In genomic region chr1:156939251-156940141, GRCm38 (mm10) we compare ENCODE assay signal across 7 mouse cellular contexts. TPM values are rescaled to one million over a fixed set of nuclear protein-coding genes. Genes with fewer than 3 reads are reported as not detected.
DNase-seq lines count a peak whose midpoint lies in the region; ATAC-seq and TF ChIP-seq lines count a peak whose summit lies in the region.

TSS of gene Ralgps2 (minus strand) at chr1:156939626.

- peak; percentile 69; the same call in 1 of the 2 replicates for TF ChIP-seq POLR2A in small intestine, adult 2 months (IDR thresholded peaks at IDR 0.05; ENCODE audit: low read depth, low read length)

- under 1% methylated on average over 95 of the region's 124 CpGs for WGBS in intestine, postnatal 0 days
- WGBS in limb, embryonic 10.5 days: under 1% methylated on average over 120 of the region's 124 CpGs
- WGBS in midbrain, embryonic 11.5 days: under 1% methylated on average over 102 of the region's 124 CpGs
- under 1% methylated on average over 116 of the region's 124 CpGs for WGBS in small intestine, adult 2 months

- peak; percentile 60 to 63 for DNase-seq in adrenal gland, adult 18-20 months (ENCODE audit: low spot score in 2 of 2)
- peak; percentile 45 to 65 for DNase-seq in cerebellum, postnatal 4 days (ENCODE audit: low spot score in 2 of 2)
- peak; percentile 33 to 59 for DNase-seq in gastrocnemius, postnatal 4 days (ENCODE audit: low spot score in 2 of 2)
- DNase-seq in limb, embryonic 10.5 days (ENCODE audit: low spot score): peak; percentile 80
- DNase-seq in midbrain, embryonic 11.5 days (ENCODE audit: low spot score, missing footprints): peak; percentile 98

- peak within 1 kb of the TSS; percentile 75 for H3K9ac ChIP-seq in intestine, postnatal 0 days (ENCODE audit: low read depth, low read length)
- H3K9ac ChIP-seq in midbrain, embryonic 11.5 days (ENCODE audit: low read length): peak within 1 kb of the TSS; percentile 87

- no peaks in the 10 kb centered on the region for H3K9me3 ChIP-seq in intestine, postnatal 0 days (ENCODE audit: control insufficient read depth)
- H3K9me3 ChIP-seq in limb, embryonic 10.5 days (replicated peaks): no peaks in the 10 kb centered on the region
- no peaks in the 10 kb centered on the region for H3K9me3 ChIP-seq in midbrain, embryonic 11.5 days (ENCODE audit: control insufficient read depth, low read length)

- no peaks in the 10 kb centered on the region; the same call in none of the 2 replicates for H3K4me1 ChIP-seq in intestine, postnatal 0 days (replicated peaks; ENCODE audit: control insufficient read depth, insufficient read depth, low read length)
- H3K4me1 ChIP-seq in limb, embryonic 10.5 days: peaks cover 33% of the 10 kb centered on the region
- no peaks in the 10 kb centered on the region for H3K4me1 ChIP-seq in midbrain, embryonic 11.5 days (ENCODE audit: control insufficient read depth, insufficient read depth, low read length)
- H3K4me1 ChIP-seq in small intestine, adult 2 months (ENCODE audit: control insufficient read depth, insufficient read depth, insufficient read length, low read length): peaks cover 3% of the 10 kb centered on the region; the same call in 1 of the 2 replicates

- no peaks in the 10 kb centered on the region for H3K27me3 ChIP-seq in intestine, postnatal 0 days (replicated peaks; ENCODE audit: control insufficient read depth, insufficient read depth, low read length)
- no peaks in the 10 kb centered on the region for H3K27me3 ChIP-seq in limb, embryonic 10.5 days (ENCODE audit: low read depth, poor library complexity, severe bottlenecking)
- no peaks in the 10 kb centered on the region for H3K27me3 ChIP-seq in midbrain, embryonic 11.5 days (ENCODE audit: control insufficient read depth, insufficient read depth, low read length)
- no peaks in the 10 kb centered on the region for H3K27me3 ChIP-seq in small intestine, adult 2 months (ENCODE audit: control insufficient read depth, insufficient read depth, low read length)

- H3K36me3 ChIP-seq in intestine, postnatal 0 days (ENCODE audit: control insufficient read depth, insufficient read depth): no peaks in the 10 kb centered on the region
- H3K36me3 ChIP-seq in limb, embryonic 10.5 days: peaks cover 5% of the 10 kb centered on the region; the same call in 1 of the 2 replicates
- H3K36me3 ChIP-seq in midbrain, embryonic 11.5 days (ENCODE audit: control insufficient read depth, insufficient read depth, low read length): no peaks in the 10 kb centered on the region
- H3K36me3 ChIP-seq in small intestine, adult 2 months (ENCODE audit: control insufficient read depth, insufficient read depth, low read length): no peaks in the 10 kb centered on the region

- ATAC-seq in intestine, postnatal 0 days: peak; percentile 86
- ATAC-seq in midbrain, embryonic 11.5 days (ENCODE audit: low FRiP score): peak; percentile 87

- peak within 1 kb of the TSS; percentile 82 for H3K27ac ChIP-seq in intestine, postnatal 0 days (ENCODE audit: low read depth, low read length)
- H3K27ac ChIP-seq in limb, embryonic 10.5 days: peak within 1 kb of the TSS; percentile 99
- peak within 1 kb of the TSS; percentile 88 for H3K27ac ChIP-seq in midbrain, embryonic 11.5 days (ENCODE audit: low read depth, low read length)
- peak within 1 kb of the TSS; percentile 90 for H3K27ac ChIP-seq in small intestine, adult 2 months (ENCODE audit: insufficient read depth, low read depth, low read length)

- H3K4me2 ChIP-seq in intestine, postnatal 0 days (replicated peaks; ENCODE audit: low read depth): peak within 1 kb of the TSS; percentile 96
- H3K4me2 ChIP-seq in midbrain, embryonic 11.5 days: peak within 1 kb of the TSS; percentile 87

- H3K4me3 ChIP-seq in intestine, postnatal 0 days (ENCODE audit: low read depth, low read length): peak within 1 kb of the TSS; percentile 72
- peak within 1 kb of the TSS; percentile 97 for H3K4me3 ChIP-seq in limb, embryonic 10.5 days
- peak within 1 kb of the TSS; percentile 90 for H3K4me3 ChIP-seq in midbrain, embryonic 11.5 days (ENCODE audit: low read depth, low read length)
- peak within 1 kb of the TSS; percentile 99 for H3K4me3 ChIP-seq in small intestine, adult 2 months (ENCODE audit: low read depth, low read length)

- 0 out of 2 replicates have a peak, but pooled peaks have one; percentile 18 for TF ChIP-seq CTCF in intestine, postnatal 0 days (IDR thresholded peaks at IDR 0.05; ENCODE audit: low read depth)
- no peak for TF ChIP-seq CTCF in small intestine, adult 2 months (IDR thresholded peaks at IDR 0.05; ENCODE audit: extremely low read depth, insufficient read length, insufficient replicate concordance, low read depth, low read length)

RNA-seq across cellular contexts. Expression of gene Ralgps2, which starts in this region (rescaled TPM):
- 10 to 100 TPM; 10.5 to 16.0 TPM for total RNA-seq in adrenal gland, adult 18-20 months (2021)
- 10 to 100 TPM; 36.3 to 37.7 TPM for total RNA-seq in gastrocnemius, postnatal 4 days (2021)
- 34.1 and 35.5 TPM in 2 replicates for polyA plus RNA-seq in intestine, postnatal 0 days (2015; fragmentation: Nextera tagmentation; extraction: Ambion mirVana)
- 100 and 104 TPM in 2 replicates for polyA plus RNA-seq in limb, embryonic 10.5 days (2016; fragmentation: Nextera tagmentation; extraction: Ambion mirVana)
- polyA plus RNA-seq in midbrain, embryonic 11.5 days (2014; fragmentation: Nextera tagmentation; extraction: Ambion mirVana): 85.1 and 91.9 TPM in 2 replicates
- 6.5 and 21.6 TPM in 2 replicates for polyA plus RNA-seq in small intestine, adult 2 months (2012; rRNA removed)

Comparison
In these comparisons a context has a peak if more than half of its experiments do, and no peak if none do; other contexts are left out.
1. Peak in every context shown above with its lines: DNase-seq, ATAC-seq, H3K4me3 ChIP-seq and H3K27ac ChIP-seq.
2. DNase-seq: peak in every context shown above with its lines; median percentile 98 in midbrain, embryonic 11.5 days; 80 in limb, embryonic 10.5 days; 62 in adrenal gland, adult 18-20 months; 55 in cerebellum, postnatal 4 days; 46 in gastrocnemius, postnatal 4 days.